Mouse (Mus musculus) heart, embryonic 16.5 days (tissue): Measurements from ENCODE around the gene Hes7. TPM values are rescaled to one million over a fixed set of nuclear protein-coding genes. Genes with fewer than 3 reads are reported as not detected.
A peak's percentile ranks its signal among the peaks of the same experiment; 100 is the strongest.

Experiments
- ATAC-seq: fragments of 200-750 bp; cut with Nextera tagmentation; replicated peaks from 2 replicates; pipeline ENCODE4 v1.8.0; 2017; ENCODE audit warnings: moderate number of reproducible peaks; ENCODE audit not compliant: insufficient read depth, low FRiP score; ENCODE audit errors: extremely low read depth
- H3K27ac ChIP-seq: fragments of 300-500 bp; sonication (generic); 2 replicates; pipeline ENCODE4 v1.5.1; 2014; ENCODE audit warnings: mild to moderate bottlenecking, low read length, control low read depth, moderate library complexity
- H3K27me3 ChIP-seq: fragments of 300-500 bp; sonication (generic); 2 replicates; pipeline ENCODE4 v1.6.1; 2014; ENCODE audit warnings: low read length, mixed read lengths; ENCODE audit not compliant: control insufficient read depth, insufficient read depth
- H3K36me3 ChIP-seq: fragments of 300-500 bp; sonication (generic); 2 replicates; pipeline ENCODE4 v1.6.1; 2014; ENCODE audit not compliant: control insufficient read depth, insufficient read depth
- H3K4me1 ChIP-seq: fragments of 300-500 bp; sonication (generic); 2 replicates; pipeline ENCODE4 v1.6.1; 2014; ENCODE audit warnings: low read length, mixed read lengths; ENCODE audit not compliant: control insufficient read depth, insufficient read depth
- H3K4me2 ChIP-seq: fragments of 300-500 bp; sonication (generic); 2 replicates; pipeline ENCODE4 v1.6.1; 2014; ENCODE audit warnings: low read depth, mild to moderate bottlenecking, control low read depth, low read length
- H3K4me3 ChIP-seq: fragments of 300-500 bp; sonication (generic); 2 replicates; pipeline ENCODE4 v1.5.1; 2014; ENCODE audit warnings: mild to moderate bottlenecking, control low read depth, low read length
- H3K9ac ChIP-seq: fragments of 300-500 bp; sonication (generic); 2 replicates; pipeline ENCODE4 v1.6.1; 2014; ENCODE audit warnings: low read length, control low read depth
- H3K9me3 ChIP-seq: fragments of 300-500 bp; sonication (generic); replicated peaks from 2 replicates; pipeline ENCODE4 v1.6.1; 2016; ENCODE audit warnings: low read length; ENCODE audit not compliant: control insufficient read depth
- WGBS: fragments of 180-500 bp; shearing (Covaris S2); extraction: QIAGEN DNeasy Blood & Tissue Kit; methylation state at CpG from one replicate; pipeline ENCODE4 v1.1.7; 2014; 5-methylcytosine and 5-hydroxymethylcytosine counted together
- polyA plus RNA-seq: library from polyadenylated mRNA; unstranded; fragments of >200 nt; fragmentation: Nextera tagmentation; extraction: Ambion mirVana; gene quantifications from 2 replicates; pipeline ENCODE4 v1.2.1, GENCODE M21; 2015

Gene Hes7
- polyA plus RNA-seq, 1 experiment from 2014 or later, result 0.50 TPM

DNA sequence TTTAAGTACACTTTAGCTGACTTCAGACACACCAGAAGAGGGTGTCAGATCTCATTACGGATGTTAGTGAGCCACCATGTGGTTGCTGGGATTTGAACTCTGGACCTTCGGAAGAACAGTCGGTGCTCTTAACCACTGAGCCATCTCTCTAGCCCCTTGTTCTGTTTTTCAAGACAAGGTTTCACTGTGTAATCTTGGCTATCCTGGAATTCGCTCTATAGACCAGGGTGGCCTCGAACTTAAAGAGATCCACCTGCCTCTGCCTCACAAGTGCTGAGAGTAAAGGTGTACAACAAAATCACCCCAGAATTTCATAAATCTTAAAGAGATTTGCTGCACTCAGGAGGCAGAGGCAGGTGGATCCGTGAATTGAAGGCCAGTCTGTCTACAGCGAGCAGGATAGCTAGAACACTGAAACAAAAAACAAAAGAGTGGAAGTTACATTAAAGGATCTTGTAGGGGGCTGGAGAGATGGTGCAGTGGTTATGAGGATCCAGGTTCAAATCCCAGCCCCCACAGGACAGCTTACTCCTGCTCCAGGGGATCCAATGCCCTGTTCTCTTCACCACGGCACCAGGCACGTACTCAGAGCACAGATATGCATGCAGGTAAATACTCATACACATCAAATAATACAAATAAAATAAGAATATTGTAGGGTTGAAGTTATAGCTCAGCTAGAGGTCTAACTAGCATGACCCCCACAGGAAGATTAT, 44.3 kb upstream of the Hes7 start:
- no peak overlapping the region for H3K4me2 ChIP-seq
- no peaks in the 10 kb centered on the region for H3K27me3 ChIP-seq
- ATAC-seq, result no peak
- H3K4me3 ChIP-seq, result no peak overlapping the region
- no peaks in the 10 kb centered on the region for H3K36me3 ChIP-seq
- no peaks in the 10 kb centered on the region for H3K9me3 ChIP-seq
- no peak overlapping the region for H3K27ac ChIP-seq
- 56% methylated on average over 8 of the region's 9 CpGs for whole genome bisulfite sequencing
- peaks cover 27% of the 10 kb centered on the region for H3K4me1 ChIP-seq
- no peak overlapping the region for H3K9ac ChIP-seq

DNA sequence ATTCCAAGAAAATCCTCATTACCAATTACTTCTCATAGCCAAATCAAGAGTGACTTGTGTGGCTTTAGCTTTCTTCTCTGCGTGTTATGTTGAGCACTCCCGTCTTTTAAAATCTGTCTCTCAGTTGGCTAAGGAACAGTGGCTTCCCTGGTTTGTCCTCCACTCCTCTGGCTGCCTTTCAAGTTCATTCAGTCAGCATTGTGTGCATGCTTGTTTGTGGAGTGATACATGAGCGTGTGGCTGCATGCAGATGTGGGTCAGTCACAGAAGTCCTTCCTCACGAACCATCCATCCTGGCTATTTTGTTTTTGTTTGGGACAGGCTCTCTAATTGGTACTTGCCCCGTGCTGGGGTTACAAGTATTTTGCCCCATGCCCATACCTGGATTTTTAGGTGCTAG, 43.6 kb upstream of the Hes7 start:
- WGBS, result 59% methylated on average over 5 of the region's 5 CpGs
- Histone ChIP-seq H3K27me3 (no peaks in the 10 kb centered on the region), H3K9me3 (no peaks in the 10 kb centered on the region), H3K4me1 (peaks cover 21% of the 10 kb centered on the region), H3K4me3 (no peak overlapping the region), H3K36me3 (no peaks in the 10 kb centered on the region), H3K9ac (0 out of 2 replicates have a peak overlapping the region, but pooled peaks have one; percentile 25), H3K4me2 (no peak overlapping the region), H3K27ac (no peak overlapping the region)
- no peak for ATAC-seq

DNA sequence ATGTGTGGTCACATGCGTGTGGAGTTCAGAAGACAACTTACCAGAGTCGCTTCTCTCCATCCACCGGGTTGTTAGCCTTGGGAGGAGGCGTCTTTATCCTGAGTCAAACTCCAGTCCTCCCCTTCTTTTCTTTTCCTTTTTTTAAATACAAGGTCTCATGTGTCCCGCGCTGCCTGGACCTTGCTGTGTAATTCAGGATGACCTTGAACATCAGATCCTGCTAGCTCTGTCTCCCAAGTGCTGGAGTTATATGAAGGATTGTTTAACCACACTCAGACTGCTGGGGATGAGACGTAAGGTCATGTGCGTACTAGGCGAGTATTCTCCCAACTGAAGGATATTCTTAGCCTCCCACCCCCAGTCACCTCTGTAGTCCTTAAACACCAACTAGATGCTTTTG, 42.9 kb upstream of the Hes7 start:
- 71% methylated on average over 9 of the region's 9 CpGs for WGBS
- no peak overlapping the region for H3K27ac ChIP-seq
- H3K9me3 ChIP-seq, result no peaks in the 10 kb centered on the region
- H3K4me1 ChIP-seq, result peaks cover 19% of the 10 kb centered on the region
- no peak overlapping the region for H3K9ac ChIP-seq
- no peaks in the 10 kb centered on the region for H3K36me3 ChIP-seq
- H3K4me2 ChIP-seq, result no peak overlapping the region
- no peak overlapping the region for H3K4me3 ChIP-seq
- no peaks in the 10 kb centered on the region for H3K27me3 ChIP-seq
- ATAC-seq, result no peak

DNA sequence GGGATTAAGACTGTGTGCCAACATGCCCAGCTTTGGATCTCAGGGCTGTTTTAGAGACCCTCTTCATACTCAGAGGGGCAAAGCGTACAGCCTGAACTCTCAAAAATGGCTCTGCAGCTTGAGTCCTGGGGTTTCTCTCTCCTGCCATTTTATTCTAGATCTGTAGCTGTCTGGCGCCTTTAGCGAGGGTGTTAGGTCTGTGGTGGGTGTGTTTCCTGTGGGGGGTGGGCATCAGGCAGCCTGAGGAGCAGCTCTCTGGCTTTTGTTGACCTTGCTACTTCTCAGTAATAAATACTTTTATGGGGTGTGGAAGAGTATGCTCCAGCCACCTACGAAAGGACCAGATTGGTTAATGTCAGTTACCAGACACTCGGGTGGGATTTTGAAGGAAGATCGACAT, 42.2 kb upstream of the Hes7 start:
- H3K27ac ChIP-seq, result no peak overlapping the region
- H3K27me3 ChIP-seq, result no peaks in the 10 kb centered on the region
- ATAC-seq, result no peak
- H3K9ac ChIP-seq, result no peak overlapping the region
- WGBS, result 83% methylated on average over 6 of the region's 6 CpGs
- peaks cover 16% of the 10 kb centered on the region for H3K4me1 ChIP-seq
- H3K4me3 ChIP-seq, result no peak overlapping the region
- H3K4me2 ChIP-seq, result no peak overlapping the region
- H3K9me3 ChIP-seq, result no peaks in the 10 kb centered on the region
- no peaks in the 10 kb centered on the region for H3K36me3 ChIP-seq

DNA sequence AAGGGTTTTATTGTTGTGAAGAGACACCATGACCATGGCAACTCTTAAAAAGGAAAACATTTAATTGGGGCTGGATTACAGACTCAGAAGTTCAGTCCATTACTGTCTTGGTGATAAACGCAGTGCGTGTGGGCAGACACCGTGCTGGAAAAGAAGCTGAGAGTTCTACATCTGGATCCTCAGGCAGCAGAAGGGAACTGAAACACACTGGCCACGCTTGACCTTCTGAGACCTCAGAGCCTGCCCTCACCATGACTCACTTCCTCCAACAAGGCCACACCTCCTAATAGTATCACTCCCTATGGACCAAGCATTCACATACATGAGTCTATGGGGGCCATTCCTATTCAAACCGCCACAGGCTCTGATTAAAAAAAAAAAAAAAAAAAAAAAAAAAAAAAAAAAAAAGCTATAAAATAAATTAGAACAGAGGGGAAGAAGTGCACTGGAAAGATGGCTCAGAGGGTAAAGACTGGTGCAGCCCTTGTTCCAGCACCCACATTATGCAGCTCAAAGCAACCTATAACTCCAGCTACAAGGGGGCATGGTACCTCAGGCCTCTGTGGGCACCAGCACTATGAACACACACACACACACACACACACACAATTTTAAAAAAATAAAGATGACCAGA, 41.3 kb upstream of the Hes7 start:
- Histone ChIP-seq H3K27ac (0 out of 2 replicates have a peak overlapping the region, but pooled peaks have one; percentile 18), H3K9ac (no peak overlapping the region), H3K36me3 (no peaks in the 10 kb centered on the region), H3K4me2 (no peak overlapping the region), H3K27me3 (no peaks in the 10 kb centered on the region), H3K9me3 (no peaks in the 10 kb centered on the region), H3K4me1 (peaks cover 13% of the 10 kb centered on the region), H3K4me3 (no peak overlapping the region)
- 58% methylated on average over 5 of the region's 5 CpGs for WGBS
- ATAC-seq, result no peak

DNA sequence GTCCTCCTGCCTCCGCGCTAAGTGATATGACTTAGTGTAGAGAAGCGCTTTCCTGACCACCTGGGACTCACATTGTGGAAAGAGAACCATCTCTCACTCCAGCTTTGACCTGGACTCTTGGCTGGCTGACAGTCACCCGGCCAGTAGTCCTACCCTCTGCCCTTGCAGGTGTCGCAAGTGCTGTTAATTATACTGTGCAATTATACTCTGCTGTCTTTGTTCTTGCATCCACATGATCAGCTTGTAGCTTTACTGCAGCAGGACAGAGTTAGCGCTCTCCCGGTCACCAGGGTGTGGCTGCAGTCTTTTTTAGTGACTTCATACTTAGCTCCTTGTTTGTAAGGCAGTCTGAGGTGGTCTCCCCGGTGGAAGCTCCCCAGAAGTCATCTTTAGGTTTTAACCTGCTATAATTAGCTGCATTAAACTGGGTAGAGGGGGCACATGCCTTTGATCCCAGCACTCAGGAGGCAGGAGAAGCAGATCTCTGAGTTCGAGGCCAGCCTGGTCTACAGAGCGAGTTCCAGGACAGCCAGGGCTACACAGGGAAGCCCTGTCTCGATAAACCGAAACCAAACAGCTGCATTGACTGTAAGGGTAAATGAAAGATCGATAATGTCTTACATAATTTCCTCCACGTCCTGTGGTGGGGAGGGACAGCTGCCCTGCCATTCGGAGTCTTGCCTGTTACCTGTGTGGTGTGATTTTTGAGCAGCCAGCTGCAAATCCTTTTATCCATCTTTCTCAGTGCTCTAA, 39.9 kb upstream of the Hes7 start:
- no peak overlapping the region for H3K4me2 ChIP-seq
- no peaks in the 10 kb centered on the region for H3K27me3 ChIP-seq
- no peak overlapping the region for H3K9ac ChIP-seq
- H3K4me1 ChIP-seq, result peaks cover 6% of the 10 kb centered on the region
- no peaks in the 10 kb centered on the region for H3K36me3 ChIP-seq
- 74% methylated on average over 15 of the region's 15 CpGs for WGBS
- H3K9me3 ChIP-seq, result no peaks in the 10 kb centered on the region
- H3K4me3 ChIP-seq, result no peak overlapping the region
- ATAC-seq, result no peak
- H3K27ac ChIP-seq, result no peak overlapping the region

DNA sequence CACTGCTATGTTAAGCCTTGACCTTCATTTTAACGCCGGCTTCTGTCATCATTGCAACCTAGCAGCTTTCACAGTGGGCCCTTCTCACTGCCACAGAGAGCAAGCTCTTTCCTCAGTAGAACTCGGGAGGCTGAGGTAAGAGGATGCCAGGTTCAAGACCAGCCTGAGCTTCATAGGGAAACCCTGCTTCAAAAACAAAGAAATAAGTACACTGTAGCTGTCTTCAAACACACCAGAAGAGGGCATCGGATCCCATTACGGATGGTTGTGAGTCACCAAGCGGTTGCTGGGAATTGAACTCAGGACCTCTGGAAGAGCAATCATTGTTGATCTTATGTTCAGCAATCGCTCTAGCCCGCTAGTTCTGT, 39.4 kb upstream of the Hes7 start:
- WGBS, result 85% methylated on average over 8 of the region's 8 CpGs
- no peak overlapping the region for H3K9ac ChIP-seq

DNA sequence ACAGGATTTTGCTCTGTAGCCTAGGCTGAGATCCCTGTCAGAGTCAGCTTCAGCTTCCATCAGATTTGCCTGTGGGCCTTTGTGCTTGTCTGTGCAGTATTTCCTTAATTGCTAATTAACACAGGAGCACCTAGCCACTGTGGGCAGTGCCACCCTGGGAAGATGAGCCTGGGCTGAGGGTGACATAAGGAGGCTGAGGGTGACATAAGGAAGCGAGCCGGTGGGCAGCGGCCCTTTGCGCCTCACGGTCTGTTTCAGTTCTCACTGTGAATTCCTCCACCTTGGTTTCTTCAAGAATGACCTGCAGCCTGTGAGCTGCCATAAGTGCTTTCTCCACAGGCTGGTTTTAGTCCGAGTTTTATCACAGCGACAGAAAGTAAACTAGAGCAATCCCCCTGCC, 38.6 kb upstream of the Hes7 start:
- Histone ChIP-seq H3K36me3 (no peaks in the 10 kb centered on the region), H3K27ac (no peak overlapping the region), H3K4me2 (no peak overlapping the region), H3K4me1 (peaks cover 3% of the 10 kb centered on the region), H3K9ac (no peak overlapping the region), H3K4me3 (no peak overlapping the region), H3K9me3 (no peaks in the 10 kb centered on the region), H3K27me3 (no peaks in the 10 kb centered on the region)
- no peak for ATAC-seq
- 77% methylated on average over 7 of the region's 7 CpGs for WGBS

More for the DNA sequence above, 39.4 kb upstream of the Hes7 start:
- no peaks in the 10 kb centered on the region for H3K36me3 ChIP-seq
- H3K4me3 ChIP-seq, result no peak overlapping the region
- H3K27me3 ChIP-seq, result no peaks in the 10 kb centered on the region
- no peak overlapping the region for H3K4me2 ChIP-seq
- ATAC-seq, result no peak
- H3K4me1 ChIP-seq, result peaks cover 6% of the 10 kb centered on the region
- H3K27ac ChIP-seq, result no peak overlapping the region
- H3K9me3 ChIP-seq, result no peaks in the 10 kb centered on the region

DNA sequence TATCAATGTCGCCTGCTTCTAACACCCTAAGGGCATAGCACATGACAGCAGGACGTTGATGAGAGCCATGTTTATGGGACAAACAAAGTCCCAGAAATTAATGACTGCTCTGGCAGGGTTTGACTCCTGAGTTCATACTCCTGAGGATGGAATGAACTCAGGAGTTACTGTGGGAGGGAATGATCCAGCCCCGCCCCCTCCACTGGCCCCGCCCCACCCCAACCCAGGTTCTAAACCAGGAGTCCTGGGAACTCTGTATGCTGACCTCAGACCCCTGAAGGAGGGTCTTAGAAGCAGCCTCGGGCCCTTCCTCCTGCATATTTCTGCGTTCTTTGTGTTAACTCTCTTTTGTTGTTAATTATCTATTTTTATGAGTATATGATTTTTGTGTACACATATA, 34.6 kb upstream of the Hes7 start:
- no peak overlapping the region for H3K9ac ChIP-seq
- 77% methylated on average over 6 of the region's 6 CpGs for WGBS

More for the DNA sequence above, 34.6 kb upstream of the Hes7 start:
- Histone ChIP-seq H3K27ac (no peak overlapping the region), H3K27me3 (no peaks in the 10 kb centered on the region), H3K9me3 (no peaks in the 10 kb centered on the region), H3K4me2 (no peak overlapping the region), H3K4me1 (peaks cover 23% of the 10 kb centered on the region), H3K36me3 (peaks cover 9% of the 10 kb centered on the region), H3K4me3 (no peak overlapping the region)
- ATAC-seq, result no peak
